Mouse (Mus musculus) thymus, postnatal 0 days (tissue): ENCODE data around the gene Mef2d. TPM values are rescaled to one million over a fixed set of nuclear protein-coding genes. Genes with fewer than 3 reads are reported as not detected.
A peak's percentile ranks its signal among the peaks of the same experiment; 100 is the strongest.

Experiments used
- DNase-seq: peaks from one replicate; pipeline ENCODE4 v3.0.0-alpha.2; 2015; ENCODE audit warnings: low spot score
- polyA plus RNA-seq: library from polyadenylated mRNA; unstranded; fragments of >200 nt; fragmentation: Nextera tagmentation; extraction: Ambion mirVana; gene quantifications from 2 replicates; pipeline ENCODE4 v1.2.1, GENCODE M21; 2015

The Mef2d gene
- polyA plus RNA-seq, 1 experiment from 2014 or later, result 32.2 TPM

DNA sequence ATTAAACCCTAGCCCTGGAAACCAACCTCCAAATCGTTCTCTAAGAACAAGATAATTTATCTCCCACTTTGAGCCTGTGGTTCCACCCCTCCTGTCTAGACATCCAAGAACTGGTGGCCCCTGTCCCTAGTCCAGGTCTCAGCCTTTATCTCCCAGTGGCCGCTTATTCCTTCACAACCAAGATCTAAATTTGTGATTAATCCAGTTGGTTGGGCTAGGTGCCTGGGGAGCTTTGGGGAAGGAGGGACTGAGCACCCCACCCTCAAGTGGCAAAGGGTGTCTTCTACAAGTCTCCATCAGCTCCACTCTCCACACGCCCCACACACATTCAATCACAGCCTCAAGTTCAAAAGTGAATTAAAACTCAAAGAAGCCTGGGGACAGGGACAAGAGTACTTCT lies 64.3 kb downstream of the Mef2d start:
- no peak for DNase-seq

DNA sequence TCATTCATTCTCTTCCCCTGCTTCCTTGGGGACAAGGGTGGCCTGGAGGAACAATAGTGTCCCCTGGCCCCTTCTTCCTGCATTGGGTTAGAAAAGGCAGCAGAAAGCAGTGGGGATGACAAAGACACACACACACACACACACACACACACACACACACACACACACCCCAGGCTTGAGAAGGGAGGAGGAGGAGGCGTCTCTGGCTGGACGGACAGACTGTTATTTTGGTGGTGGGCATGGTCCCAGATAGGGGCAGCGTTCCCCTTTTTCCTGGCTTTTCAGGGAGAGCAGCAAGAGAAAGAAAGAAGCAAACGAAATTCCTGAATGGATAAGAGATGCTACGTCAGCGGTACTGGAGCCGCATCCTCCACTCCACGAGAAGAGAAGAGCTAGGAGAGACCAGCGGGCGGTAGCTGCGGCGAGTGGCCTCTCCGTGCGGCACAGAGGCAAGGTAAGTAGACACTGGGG lies 64.8 kb downstream of the Mef2d start:
- DNase-seq, result no peak

DNA sequence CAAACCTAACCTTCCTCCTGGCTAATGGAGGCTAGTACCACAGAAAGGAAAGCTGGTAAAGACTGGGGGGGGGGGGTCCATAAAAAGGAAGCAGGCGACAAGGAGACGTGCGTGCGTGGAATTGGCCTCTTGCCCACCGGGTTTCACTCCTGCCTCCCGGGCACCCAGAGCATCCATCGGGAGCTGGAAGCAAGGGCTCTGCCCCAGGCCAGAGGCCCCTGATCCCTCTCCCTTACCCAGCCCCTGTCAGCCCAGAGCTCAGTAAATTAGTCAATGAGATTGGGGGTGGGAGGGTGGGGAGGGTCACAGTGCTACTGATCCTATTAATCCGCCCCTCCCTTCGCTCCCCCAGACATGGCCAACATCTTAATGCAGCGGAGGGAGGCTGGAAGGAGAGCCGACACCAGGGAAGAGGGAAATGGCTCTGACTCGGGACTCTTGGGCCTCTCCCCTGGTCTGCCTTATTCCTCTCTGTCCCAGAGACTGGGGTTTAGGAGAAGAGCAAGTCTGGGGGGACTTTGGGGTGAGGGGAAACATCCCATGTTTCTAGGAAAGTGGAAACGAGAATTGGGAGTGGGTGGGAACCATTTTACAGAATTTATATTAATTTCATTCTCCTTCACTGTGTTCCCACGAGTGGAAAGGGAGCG lies 65.4 kb downstream of the Mef2d start:
- no peak for DNase-seq

DNA sequence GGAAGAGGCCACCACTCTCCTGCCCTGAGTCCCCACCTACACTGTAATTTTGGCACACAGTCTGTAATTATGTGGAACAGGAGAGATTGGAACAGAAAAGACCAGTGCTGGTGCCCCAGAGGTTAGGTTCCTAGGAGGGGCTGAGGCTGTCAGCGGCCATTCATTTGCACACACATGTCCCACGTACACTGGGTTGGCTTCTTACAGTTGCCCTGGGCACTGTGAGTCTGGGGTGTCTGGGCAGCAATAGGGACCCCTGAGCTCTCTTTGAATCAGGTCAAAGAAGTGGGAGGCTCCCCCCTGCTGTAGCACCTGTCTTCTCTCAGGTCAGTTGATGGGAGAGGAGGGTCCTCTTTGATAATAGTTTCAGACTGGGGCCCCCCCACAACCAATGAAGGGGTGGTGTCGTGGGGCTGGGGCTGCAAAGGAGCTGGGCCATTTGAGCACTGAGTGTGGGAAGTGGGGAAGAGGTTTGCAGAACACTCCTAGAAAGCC lies 66.1 kb downstream of the Mef2d start:
- DNase-seq, result no peak

DNA sequence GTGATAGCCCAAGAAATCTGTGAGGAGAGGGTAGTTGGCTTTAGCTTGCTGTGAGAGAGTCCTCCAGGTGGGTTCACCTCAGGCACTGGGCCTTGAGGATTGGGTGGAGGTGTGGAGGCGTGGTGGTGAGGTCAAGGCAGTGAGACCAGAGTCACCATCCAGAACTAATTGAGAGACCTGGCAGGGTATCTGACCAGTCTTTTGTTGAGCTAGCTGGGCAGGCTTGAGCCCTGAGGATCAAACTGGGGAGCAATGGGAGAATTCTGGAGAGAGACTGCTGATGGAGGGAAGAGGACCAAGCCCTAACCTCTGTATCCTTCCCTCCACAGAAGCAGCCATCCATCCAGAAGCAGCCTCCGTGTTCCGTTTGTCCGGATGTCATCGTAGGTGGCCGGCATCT lies 67.1 kb downstream of the Mef2d start:
- DNase-seq, result no peak

DNA sequence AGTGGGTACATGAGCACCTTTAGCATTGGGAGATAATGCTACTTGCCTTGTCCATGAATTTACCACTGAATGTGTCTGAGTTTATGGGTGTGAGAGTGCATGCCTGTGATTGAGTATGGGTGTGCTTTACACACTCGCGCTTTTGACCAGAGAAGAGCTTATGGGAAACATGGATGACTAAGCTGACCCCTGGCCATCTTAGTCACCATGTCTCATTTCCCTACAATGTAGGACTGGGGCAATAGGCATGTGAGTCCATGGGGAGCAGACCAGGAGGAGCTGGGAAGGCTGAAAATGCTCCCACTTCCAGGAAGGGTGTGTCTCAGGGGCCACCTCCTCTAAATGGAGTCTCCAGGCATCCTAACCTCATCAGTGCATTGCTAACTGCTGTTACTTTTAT lies 67.9 kb downstream of the Mef2d start:
- no peak for DNase-seq

DNA sequence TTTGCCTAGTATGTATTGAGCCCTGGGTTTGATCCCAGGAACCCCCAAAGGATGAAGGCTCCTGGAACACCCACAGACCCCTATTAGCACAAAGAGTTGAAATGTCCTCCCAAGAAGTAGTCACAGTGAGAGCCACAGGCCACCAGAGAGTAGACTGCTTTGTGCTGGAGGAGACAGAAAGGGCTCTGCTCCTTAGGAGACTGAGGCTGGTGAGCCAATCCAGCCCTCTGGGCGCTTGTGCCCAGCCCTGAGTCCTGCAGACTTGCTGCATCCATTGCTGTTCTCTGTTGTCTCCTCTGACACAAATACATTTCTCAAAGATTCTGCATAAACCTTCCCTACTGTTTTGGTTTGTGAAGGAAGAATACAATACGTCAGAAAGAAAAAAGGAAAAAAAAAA lies 68.7 kb downstream of the Mef2d start:
- DNase-seq, result no peak

DNA sequence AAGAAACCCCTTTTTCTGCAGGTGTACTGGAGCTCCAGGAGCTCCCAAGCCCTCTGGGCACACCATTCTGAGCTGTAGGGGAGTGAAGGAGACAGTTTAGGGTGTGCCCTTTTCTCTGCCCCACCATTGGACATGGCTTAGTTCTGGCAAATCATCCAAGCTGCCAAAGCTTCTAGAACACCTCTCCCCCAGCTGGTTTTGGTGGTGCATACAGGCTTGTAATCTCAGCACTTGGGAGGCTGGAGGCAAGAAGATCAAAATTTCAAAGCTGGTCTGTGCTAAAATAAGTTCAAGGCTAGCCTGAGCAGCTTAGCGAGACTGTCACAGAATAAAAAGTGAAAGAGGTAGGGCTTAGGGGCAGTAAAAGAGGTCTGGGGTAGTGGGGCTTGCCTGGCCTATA lies 70.2 kb downstream of the Mef2d start:
- no peak for DNase-seq

DNA sequence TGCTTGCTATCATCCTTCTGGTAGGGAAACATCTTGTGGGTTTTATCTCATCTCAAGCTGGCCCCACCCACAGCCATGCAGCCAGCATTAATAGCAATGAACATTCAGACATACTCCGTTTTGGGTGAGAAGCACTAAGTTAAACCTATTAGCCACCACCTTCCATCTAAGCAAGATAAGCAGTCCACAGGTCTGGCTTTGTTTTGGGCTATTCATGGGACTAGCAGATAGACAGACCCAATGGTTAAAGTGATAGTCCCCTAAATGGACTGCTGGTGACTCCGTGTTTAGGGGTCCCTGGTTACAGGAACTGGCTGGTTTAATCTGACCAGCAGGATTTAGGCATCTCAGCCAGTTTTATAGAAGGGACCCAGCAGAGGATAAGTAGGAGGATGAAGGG lies 70.8 kb downstream of the Mef2d start:
- DNase-seq, result no peak

DNA sequence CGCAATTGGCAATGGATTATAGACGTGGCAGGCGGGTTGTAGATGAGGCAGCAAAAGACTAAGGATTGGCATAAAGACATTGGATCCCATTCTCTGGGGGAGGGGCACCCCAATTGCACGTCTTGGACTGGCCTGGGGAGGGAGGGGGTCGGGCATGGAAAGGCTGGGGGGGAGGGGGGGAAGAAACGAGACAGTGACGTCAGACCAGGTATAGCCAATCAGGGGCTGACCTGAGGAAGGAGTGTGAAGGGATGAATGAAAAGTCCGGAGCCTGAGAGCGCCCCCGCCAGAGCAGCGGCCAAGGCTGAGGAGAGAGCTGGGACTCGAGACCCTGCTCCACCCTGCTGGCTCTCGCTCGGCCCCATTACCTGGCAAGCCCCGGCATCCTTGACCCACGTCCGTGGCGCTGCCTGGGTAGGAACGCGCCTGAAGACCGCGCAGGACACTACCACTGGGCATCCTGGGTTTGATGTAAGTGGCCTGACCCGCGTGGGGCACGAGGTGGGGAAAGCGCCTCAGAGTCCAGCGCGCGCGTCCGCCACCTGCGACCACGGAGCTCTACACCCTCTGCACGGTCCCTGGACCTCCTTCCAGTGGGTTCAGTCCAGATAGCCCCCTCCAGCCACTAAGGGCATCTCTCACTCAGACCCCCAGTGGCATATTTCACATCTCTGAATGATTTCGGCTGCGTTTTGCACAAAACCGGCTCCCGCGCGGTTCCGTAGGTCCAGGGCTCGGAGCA lies 72.2 kb downstream of the Mef2d start:
- no peak for DNase-seq

DNA sequence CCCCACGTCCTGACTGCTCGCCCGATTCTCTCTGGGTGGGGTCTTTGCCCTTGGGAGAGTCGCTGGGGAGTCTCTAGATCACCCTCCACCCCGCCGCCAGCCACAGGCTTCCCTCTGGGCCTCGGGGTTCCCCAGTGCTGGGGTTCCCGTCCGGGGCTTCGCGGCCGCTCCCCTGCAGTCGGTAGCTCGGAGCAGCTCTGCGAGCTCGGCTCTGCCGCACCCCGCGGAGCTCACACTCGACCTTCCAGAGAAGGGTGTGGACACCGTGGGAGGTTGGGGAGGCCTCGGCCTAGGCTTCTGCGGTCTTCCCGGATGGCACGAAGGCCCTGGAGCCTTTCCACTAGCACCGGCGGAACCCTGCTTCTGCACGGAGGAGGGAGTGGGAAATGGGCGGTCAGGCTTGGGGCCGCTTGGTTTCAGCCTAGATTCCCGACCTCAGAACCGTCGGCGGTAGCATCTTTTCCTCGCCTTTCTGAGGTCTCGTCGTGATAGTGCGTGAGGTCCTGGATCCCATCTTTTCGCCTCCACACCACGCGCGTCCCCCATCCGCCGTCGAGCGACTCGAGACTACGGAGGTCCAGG lies 72.9 kb downstream of the Mef2d start:
- no peak for DNase-seq

DNA sequence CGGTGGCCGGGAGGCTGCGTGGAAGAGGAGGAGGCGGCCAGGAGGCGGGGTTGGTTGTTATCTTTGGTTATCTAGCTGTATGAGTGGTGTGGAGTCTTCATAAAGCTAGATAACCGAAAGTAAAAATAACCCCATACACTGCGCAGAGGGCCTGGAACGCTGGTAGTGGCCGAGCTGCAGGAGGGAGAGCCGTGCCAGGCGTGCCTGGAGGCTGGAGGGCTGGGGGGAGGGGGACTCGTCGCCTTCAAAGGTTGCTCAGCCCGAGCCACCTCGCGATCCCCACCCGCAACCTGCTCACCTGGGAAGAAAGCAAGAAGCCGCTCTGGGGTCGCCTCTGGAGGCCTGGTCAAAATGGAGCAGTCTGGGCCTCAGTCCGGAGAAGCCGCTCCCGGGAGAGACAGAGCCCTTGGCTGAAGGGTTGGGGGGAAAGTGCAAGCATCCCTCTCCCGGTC lies 73.4 kb downstream of the Mef2d start:
- no peak for DNase-seq

DNA sequence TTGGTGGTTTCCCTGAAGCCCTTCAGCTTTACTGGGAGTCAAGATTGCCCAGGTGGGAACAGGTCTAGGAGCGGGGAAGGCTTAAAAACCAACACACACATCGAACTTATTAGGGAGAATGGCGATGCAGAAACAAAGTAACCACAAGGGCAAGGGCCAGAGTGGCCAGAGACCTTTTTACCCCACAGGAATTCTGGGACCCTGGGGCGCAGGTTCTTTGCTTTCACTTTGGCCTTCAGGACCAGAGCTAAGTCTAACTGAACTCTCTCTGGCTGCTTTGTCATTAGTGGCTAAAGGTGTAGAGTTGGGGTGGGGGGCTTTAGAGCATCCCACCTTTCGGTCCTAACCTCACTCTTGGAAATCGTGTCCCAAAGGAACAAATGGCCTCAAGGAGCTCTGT lies 73.9 kb downstream of the Mef2d start:
- DNase-seq, result no peak

DNA sequence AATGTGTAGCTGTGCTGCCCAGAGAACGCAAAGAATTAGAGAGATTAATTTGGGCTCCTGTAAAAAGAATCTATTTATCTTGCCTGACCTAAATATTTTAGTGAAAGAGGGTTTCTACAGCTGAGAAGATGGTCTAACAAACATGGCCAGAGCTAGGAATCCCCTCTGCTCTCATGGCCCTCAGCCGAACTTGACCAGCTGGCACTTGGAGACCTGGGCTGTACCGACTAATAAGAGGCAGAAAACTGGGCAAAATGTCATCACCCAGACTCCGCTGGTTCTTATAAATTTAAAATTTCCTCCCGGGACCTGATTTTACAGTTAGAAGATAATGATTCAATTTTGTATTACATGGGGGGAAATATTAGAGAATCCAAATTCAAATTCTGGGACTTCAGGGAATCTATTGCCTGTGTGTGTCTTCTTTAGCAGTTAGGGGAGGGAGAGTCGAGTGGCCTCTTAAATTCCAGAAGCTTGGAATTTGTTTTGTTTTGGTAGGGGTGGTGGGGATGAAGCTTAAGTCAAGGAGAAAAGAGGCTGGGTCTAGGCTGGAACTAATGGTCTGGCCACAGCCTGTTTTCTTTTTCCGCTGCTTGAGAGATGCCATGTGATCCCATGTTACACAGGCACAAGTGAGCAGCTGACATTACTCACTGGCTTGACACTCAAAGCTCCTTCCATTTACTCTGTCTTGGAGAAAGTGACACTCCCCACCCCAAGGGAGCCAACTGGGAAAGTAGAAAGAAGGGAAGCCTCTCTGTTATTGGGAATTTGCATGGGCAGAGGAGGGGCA lies 74.6 kb downstream of the Mef2d start:
- no peak for DNase-seq

DNA sequence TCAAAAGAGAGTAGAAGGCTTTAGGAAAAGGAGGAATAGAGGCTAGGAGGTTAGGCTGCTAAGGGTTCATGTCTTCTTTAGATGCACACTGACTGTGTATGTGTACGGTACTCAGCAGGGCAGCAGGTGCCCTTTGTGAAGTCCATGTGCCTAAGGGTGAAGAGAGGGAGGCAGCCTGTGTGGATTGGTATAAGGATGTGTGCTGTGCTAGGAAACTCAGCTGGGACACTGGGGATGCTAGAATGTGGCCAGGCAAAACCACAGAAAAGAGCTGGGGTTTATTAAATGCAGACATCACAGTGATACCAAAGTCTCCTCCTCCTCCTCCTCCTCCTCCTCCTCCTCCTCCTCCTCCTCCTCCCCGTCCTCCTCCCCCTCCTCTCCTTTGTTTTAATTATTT lies 75.5 kb downstream of the Mef2d start:
- DNase-seq, result no peak

DNA sequence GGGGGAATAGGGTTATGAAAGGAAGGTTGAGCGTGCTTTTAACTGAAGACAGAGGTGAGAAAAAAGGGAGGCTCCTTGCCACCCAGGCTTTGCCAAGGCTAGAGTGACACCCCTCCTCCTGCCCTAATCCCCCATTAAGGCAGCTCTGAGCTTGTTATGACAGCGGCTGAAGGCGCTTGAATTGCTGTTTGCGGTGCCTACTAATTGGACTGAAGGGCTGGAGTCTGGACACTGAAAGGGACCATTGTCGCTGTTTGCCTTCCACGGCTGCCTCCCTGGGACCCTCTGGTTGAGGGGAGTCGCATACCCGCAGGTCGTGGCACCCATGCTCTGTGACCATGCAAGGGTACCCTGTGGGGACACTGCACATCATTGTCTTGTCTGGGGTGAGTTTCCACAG lies 77.8 kb downstream of the Mef2d start:
- DNase-seq, result no peak

DNA sequence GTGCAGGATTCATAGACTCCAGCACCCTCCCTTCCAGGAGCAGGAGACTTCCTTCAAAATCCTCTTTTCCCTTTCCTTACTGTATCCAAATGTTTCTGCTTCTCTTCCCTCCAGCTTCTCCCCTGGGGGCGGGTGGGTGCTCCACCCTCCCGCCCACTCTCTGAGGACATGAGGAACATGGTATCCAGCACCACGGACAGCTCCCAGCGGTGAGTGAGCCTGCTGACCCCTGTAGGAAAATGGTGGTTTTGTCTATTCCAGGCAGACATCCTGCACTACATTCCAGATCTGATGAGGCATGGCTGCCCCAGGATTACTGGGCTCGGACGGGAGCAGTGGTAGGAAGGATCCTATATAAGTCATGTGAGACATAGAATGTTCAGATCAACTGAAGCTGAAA lies 78.7 kb downstream of the Mef2d start:
- peak; percentile 66 for DNase-seq
